Mouse (Mus musculus) spleen, postnatal 4 days (tissue): ENCODE measurements around the gene Ebpl.
"Not testable (repeated sequence)": the region's sequence is repeated elsewhere in the genome, so short reads cannot be mapped to it uniquely, and the experiment has no call there.

Experiments
- DNase-seq, 2 experiments: peaks; one replicate each; pipeline ENCODE4 v3.0.0; 2022; ENCODE audit warnings: low spot score in 2 of 2

Gene Ebpl

GRCm38 (mm10) chr14:61327618-61328450 lies 32.4 kb downstream of the Ebpl start:
- peak; percentile 55 to 74 for DNase-seq

GRCm38 (mm10) chr14:61327007-61327406 lies 33.2 kb downstream of the Ebpl start:
- DNase-seq: not testable (repeated sequence)

- DNase-seq: no peak
Observed at GRCm38 (mm10) chr14:61322740-61323139, 37.5 kb downstream of the Ebpl start.

GRCm38 (mm10) chr14:61321200-61321599 lies 39.0 kb downstream of the Ebpl start:
- no peak for DNase-seq

GRCm38 (mm10) chr14:61320765-61321164 lies 39.5 kb downstream of the Ebpl start:
- no peak for DNase-seq

GRCm38 (mm10) chr14:61316861-61317260 lies 43.4 kb downstream of the Ebpl start:
- peak in 1 of 2 experiments; percentile 30 for DNase-seq

GRCm38 (mm10) chr14:61310963-61311362 lies 49.3 kb downstream of the Ebpl start:
- DNase-seq: no peak

- DNase-seq: no peak
Observed at GRCm38 (mm10) chr14:61310036-61310772, 50.0 kb downstream of the Ebpl start.

- peak; percentile 38 to 65 for DNase-seq
Observed at GRCm38 (mm10) chr14:61309593-61309992, 50.6 kb downstream of the Ebpl start, which contains the start of gene Arl11. Arl11 (plus strand) TSS chr14:61309753.

- no peak for DNase-seq
Observed at GRCm38 (mm10) chr14:61303969-61304609, 56.1 kb downstream of the Ebpl start.

- DNase-seq: no peak
Observed at GRCm38 (mm10) chr14:61302428-61302827, 57.8 kb downstream of the Ebpl start.

GRCm38 (mm10) chr14:61301323-61301722 lies 58.9 kb downstream of the Ebpl start:
- DNase-seq: no peak

- DNase-seq: no peak
Observed at GRCm38 (mm10) chr14:61299810-61300209, 60.4 kb downstream of the Ebpl start.

GRCm38 (mm10) chr14:61294738-61295079 lies 65.5 kb downstream of the Ebpl start:
- peak in 1 of 2 experiments; percentile 45 for DNase-seq

GRCm38 (mm10) chr14:61293884-61294737 lies 66.1 kb downstream of the Ebpl start:
- peak; percentile 65 to 81 for DNase-seq

- no peak for DNase-seq
Observed at GRCm38 (mm10) chr14:61290664-61291063, 69.6 kb downstream of the Ebpl start.

GRCm38 (mm10) chr14:61288606-61289286 lies 71.5 kb downstream of the Ebpl start:
- no peak for DNase-seq
